Mouse (Mus musculus) bone marrow, adult 2 months (tissue): ENCODE data around the gene Nudt7.

ENCODE experiments used
- CTCF ChIP-seq: fragments of 200-500 bp; IDR thresholded peaks from 2 replicates; pipeline ENCODE4 v1.5.1; 2011; ENCODE audit warnings: low read length, control low read depth; ENCODE audit not compliant: control insufficient read depth, insufficient read depth
- POLR2A ChIP-seq: fragments of 200-500 bp; IDR thresholded peaks from 2 replicates; pipeline ENCODE4 v1.6.1; 2011; ENCODE audit warnings: low read depth, mild to moderate bottlenecking, control low read depth, low read length, borderline replicate concordance; ENCODE audit not compliant: control insufficient read depth

GRCm38 (mm10) chr8:114140437-114140836 is 7.1 kb downstream of the Nudt7 start:
- TF ChIP-seq CTCF (no peak), POLR2A (no peak)
